Mouse (Mus musculus) mouse embryonic stem cell (cell line): ENCODE data around the gene Tspan7.

Experiments used
- in situ Hi-C, 2 experiments: fragments of 300-500 bp; cut with MboI; formaldehyde crosslinking; loops; 1 replicate in 1 of 2; 3 replicates in 1 of 2; pipeline ENCODE4 v1.14.3; 2019 to 2020; ENCODE audit warnings: low sequenced_read_pairs in 2 of 2, low pct_unique_long_range_greater_than_20kb in 1 of 2, mixed read lengths in 1 of 2; ENCODE audit not compliant: unreplicated experiment in 1 of 2

The Tspan7 gene

DNA sequence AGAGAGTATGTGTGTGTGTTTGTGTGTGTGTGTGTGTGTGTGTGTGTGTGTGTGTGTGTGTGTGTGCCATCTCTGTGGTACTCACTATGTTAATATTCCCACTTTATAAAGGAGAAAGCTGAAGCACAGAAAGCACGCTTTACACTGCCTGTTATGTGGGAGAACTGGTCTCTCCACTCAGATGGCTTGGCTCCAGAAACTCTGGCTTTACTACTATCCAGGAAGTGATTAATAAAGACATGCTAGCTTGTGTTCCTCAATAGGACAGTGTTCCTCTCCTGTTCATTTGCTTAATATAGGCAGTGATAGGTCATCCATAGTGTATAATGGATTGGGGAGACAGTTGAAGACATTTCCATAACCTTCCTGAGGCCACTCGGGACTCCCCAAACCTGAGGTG lies 54.1 kb downstream of the Tspan7 start:
- in situ Hi-C loops: no loop called here

DNA sequence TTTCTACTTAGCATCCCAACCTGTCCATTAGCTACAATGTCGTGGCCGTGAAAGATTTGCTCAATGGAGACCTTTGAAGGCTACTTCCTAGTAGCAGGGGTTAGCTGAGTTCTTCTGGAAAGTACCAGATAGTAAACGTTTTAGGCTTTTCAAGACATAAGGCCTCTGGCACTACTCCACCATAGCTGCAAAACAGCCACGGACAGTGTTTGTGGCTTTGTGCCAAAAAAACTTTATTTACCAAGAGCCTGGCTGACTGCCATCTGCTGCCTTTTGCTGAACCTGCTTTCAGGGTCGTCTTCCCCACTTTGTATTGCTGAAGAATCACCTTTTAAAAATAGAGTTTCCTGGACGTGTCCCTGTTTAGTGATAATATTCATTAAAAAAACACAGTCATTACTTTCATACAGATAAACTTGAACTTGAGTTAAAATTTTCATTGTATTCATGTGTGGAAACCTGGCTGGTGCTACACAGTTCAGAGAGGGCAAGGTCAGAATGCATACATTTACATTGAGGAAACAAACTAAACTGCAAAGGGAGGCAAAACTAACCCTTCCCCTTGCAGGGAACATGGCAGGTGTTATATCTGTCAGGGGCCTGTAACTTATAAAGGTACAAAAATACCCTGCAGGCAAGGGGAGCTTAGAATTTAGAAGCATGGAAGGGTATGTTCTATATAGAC lies 54.7 kb downstream of the Tspan7 start:
- in situ Hi-C loops: no loop called here

DNA sequence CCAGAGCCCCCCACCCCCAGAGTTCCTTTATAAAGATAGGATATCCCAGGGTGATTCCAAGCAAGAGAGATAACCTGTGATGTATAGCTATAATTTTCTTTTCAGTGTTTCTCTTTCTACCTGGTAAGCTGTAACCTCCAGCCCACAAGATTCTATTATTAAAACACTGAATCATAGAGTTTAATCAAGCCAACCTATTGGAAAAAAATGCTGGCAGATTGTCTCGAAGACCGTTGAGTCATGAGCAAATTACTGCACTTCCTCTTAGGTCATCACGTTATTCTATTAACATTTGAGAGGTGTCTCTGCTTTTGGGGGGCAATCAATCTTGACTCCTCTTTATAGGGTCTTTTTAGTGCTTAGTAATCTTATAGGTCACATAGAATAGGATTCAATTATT lies 61.9 kb downstream of the Tspan7 start:
- in situ Hi-C loops: no loop called here

DNA sequence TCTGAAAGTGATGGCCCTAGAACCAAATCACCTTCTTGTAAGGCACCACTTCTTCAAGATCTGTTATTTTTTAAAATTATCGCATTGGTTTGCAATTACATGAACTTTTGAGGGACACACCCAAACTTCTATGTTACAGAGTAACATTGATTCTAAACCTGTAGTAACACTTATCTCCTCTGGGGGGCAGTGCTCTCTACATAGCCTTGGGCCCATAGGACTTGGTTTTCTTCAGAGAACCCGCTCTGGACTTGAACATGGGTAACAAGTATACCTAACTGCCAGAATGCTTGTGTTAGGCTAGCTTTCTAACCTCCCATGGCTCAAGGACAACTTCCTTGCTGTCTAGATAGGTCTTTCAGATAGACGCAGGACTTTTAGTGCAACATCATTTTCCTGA lies 64.8 kb downstream of the Tspan7 start:
- in situ Hi-C loops: no loop called here

DNA sequence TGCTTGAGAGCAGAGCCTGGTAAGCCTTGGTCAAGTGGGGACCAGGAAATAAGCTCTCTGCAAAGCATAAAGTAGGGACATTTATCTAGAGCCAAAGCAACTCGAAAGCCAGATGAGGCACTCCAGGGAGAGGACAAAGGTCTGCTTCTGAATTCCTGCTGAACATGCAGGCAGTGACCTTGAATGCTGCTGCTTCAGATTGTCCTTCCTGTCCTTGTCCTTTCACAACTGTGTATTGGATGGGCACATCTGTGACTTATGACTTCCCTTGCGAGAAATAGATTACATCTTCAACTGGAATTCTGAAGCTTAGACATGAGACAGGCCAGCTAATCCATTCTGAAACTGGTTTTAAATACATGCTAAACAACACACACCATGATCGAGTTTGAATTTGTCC lies 71.9 kb downstream of the Tspan7 start:
- in situ Hi-C loops: no loop called here

DNA sequence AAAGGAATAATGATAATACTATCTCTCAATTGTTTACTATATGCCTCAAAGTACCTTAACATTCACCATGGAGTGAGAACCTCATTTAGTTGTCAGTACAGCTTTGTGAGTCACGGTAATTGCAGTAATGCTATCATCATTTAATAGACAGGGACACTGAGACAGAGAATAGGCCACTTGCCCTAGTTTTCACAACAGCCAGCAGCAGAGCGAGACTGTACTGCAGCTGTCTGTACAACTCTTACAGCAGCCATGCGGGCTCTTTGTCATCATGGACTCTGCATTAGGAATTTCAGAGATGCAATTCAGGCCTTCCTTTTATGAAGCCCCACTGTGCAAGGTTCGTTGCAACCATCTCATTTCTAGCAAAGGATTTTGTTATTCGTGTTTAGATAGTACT lies 72.6 kb downstream of the Tspan7 start:
- in situ Hi-C loops: no loop called here

DNA sequence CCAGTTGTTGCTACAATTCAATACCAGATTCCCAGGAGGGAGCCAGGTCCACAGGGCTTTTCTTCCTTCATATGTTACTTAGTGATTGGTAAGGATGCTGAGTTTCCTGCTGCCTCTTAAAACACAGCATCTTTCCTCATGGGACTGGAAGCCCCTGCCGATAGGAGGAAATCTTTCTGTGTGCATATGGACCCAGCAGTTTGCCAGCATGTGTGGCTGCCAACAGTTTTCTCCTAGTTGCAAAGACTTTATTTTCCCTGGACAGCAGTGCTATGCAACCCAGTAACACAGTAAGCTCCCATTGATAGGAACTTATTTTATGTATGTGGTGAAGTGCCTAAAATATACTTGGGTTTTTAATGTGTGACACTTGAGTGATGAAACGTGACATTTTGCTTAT lies 73.7 kb downstream of the Tspan7 start:
- in situ Hi-C loops: no loop called here

DNA sequence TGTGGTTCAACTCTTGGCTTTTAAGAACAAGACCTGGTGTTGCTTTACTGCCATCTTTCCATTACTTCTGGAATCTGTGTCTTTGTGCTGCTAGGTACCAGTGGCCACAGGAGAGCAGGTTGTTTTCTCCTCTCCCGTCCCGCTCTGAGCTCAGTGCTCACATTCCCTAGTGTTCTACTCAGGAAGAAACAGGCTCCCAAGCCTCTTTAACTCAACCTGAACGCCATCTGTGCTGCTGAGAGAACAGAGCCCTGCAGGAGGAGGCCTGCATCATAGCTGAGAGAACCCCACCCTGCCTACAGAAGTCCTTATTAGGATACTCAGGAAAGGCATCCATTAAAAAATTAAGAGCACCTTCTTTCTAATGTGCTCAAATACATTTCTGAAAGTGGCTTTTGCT lies 80.9 kb downstream of the Tspan7 start:
- in situ Hi-C loops: no loop called here

DNA sequence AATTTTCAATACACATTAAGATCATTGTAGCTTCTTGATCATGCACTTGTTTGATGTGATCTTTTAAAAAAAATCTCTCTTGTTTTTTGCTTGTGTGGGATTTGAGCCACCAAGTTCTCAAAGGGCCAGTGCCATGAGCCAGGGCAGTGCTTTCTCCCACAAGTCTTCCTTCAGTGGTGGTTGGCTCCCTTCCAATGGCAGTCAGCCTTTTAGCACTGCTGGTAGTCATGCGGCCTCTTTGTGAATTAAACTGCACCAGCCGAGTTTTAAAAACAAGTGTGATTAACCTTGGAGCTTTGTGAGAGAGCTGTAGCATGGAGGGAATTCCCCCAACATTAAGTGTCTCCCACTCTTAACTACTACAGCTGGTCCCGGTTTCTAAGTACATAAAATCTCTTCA lies 89.6 kb downstream of the Tspan7 start:
- in situ Hi-C loops: no loop called here

DNA sequence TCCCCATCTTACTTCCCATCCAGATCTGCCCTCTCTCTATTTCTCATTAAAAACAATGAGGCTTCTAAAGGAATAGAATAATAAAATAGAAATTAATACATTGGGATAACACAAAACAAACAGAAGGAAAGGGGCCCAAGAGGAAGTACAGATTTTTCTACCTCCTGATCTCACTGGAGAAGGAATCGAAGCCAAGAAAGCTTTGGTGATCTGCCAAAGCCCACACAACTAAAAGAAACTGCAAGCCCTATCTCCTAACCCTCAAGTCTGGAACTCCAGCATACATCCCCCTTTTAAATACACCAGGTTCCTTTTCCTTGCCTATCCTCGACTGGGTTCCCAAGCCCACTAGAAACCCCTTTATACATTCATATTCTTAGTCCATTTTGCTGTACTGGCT lies 90.4 kb downstream of the Tspan7 start:
- in situ Hi-C loops: no loop called here

DNA sequence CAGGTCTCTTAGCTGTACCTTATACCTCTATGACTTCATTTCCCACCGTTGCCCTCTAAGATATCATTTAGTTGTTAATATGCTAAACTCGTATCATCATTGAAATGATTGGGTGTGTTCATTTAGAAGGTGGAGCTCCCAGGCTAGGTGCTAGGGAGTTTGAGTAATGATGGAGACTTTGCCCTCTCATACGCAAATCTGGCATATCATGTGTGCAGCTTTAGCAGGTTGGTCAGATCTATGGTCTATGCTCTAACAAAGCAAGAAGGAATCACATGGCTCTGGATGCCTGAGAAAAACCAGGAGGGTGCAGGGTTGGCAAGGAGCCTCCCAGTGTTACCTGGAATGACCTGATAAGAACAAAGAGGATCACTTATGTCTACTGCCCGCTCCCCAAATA lies 91.4 kb downstream of the Tspan7 start:
- in situ Hi-C loops: no loop called here

DNA sequence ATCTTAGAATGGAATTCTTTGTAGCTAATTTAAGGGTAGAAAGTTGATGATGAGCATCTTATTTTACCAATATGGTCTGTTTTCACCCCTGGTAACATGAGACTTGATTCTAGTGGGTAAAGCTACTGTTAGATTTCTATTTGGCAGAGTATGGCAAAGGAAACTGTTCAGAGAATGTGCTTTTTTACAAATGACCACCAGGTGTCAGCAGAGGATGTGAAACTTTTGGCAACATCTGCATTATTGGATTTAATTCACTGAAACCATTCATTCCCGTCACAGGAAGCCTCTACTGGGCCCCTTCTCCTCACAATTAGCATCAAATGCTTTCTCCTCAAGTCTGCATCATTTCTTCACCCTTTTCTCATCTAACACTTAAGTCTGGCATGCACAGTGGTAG lies 92.4 kb downstream of the Tspan7 start:
- in situ Hi-C loops: no loop called here

DNA sequence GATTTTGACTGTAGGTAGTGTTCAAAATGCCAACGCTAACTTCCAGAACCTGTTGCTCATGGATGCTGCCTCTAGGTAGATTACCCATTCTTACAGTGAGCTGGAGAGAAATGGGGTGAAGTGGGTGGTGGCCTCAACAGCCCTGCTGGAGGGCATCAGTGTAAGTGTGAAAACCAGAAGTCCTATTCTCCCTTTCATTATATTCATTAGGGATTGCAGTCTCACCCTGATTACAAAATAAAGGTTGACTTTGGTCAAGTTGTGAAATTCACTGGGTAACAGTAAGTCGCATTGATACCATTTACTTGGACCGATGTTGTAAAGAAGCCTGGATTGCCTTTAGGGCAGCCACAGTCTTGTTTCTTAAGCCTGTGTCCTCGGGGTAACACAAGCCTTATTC lies 97.8 kb downstream of the Tspan7 start:
- in situ Hi-C loops: no loop called here

DNA sequence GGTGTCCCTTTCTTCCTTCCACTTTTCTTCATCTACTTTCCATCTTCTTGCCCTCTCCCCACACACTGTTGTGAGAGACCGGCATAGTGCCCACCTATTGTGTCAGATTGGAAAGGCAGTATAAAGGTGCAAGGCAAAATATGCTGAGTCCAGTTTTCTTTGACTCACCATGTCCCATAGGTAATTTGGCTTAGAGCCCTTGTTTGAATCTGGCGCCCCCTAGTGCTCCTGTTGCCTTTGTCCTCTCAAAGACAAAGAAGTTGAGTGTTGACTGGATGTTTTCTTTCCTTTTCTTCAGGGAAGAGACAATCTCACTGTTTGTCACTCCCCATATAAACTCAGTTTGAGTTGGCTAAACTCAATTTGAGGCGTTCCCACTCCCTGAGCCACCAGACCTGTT lies 107.3 kb downstream of the Tspan7 start:
- in situ Hi-C loops: no loop called here

DNA sequence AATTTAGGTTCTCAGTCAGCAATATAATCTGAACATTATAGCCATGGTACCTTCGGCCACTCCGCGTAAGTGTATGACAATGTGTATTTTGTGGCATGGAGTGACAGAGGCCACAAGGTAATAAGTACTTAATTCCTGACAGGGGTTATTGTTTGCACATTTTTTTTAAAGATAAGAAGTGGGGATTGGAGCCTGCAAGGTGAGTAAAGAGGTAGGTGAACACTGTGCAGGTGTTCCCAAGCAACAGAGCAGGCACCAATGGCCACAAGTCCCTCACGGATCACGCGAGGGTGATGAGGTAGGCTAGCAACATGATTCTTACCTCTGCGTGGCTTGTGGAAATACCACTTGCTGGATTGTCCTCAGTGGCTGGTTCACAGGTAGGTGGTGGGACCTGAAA lies 108.6 kb downstream of the Tspan7 start:
- in situ Hi-C loops: no loop called here

DNA sequence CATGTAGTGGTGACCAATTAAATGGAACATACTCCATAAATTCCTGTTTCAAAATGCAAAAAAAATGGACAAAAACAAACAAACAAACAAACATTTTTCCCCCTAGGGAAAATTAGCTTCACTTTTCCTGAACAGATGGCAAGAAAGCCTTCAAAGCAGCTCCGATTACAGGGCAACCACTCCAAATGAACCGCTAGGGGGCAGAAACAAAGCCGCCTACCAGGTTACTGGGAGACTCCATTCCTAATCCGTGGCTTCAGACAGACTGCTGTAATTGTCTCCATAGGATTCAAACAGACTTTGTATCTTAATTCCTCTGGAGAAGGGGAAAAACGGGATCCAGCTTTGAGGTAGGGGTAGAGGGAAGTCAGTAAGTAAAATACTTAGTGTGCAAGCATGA lies 132.2 kb downstream of the Tspan7 start:
- in situ Hi-C loops: no loop called here

DNA sequence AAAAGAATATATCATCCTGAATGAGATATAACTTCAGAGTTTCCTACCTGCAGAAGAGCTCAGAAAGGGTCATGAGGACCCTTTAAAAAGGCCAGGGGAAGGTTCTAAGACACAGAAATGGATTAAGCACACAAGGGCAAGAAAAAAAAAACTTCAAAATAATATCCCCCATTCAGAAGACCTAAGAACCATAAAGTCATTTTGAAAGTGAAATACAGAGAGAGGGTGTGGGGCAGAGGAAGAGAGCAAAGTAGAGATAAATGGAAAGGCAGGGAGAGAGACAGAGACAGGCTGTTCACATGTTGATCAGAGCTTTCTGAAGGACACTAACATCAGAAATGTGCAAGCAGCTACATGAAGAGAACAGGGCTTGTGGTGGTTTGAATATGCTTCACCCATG lies 156.1 kb downstream of the Tspan7 start:
- in situ Hi-C loops: no loop called here
